Mouse (Mus musculus): ENCODE measurements around the gene Cnmd. TPM values are rescaled to one million over a fixed set of nuclear protein-coding genes. Genes with fewer than 3 reads are reported as not detected.

Cnmd gene
- polyA plus RNA-seq, 1 experiment from 2014 or later = 1.2 TPM

DNA sequence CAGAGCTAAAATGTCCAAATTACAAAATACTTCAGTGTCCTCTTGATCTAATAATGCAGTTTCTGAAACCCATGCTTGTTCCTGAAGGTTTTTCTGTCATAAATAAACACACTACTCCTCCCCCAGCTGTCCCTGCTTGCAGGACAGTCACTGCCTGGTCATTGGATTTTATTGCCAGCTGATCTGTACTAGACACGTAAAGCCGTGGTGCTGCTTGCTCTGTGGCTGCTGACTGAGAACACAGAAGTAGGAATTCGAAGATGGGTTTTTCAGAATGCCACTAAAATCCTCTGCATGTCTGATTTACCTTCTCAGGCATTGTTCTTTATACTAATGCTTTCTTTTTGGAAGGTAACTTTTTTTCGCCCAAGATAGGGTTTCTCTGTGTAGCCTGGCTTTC, 25.2 kb downstream of the Cnmd start:
- H3K4me1 ChIP-seq (replicated peaks) = no peaks in the 10 kb centered on the region
- H3K4me2 ChIP-seq (replicated peaks) = no peak overlapping the region
- H3K4me3 ChIP-seq (replicated peaks) = no peak overlapping the region
- 80% methylated on average over 4 of the region's 4 CpGs for WGBS
- H3K27ac ChIP-seq = no peak overlapping the region
- no peak overlapping the region for H3K9ac ChIP-seq (replicated peaks)
- no peaks in the 10 kb centered on the region for H3K27me3 ChIP-seq
- no peaks in the 10 kb centered on the region for H3K9me3 ChIP-seq
- H3K36me3 ChIP-seq = peaks cover 9% of the 10 kb centered on the region
- ATAC-seq = no peak

- Histone ChIP-seq H3K9me3 (no peaks in the 10 kb centered on the region), H3K27me3 (no peaks in the 10 kb centered on the region), H3K9ac (replicated peaks) (no peak overlapping the region), H3K4me2 (replicated peaks) (no peak overlapping the region), H3K36me3 (peaks cover 29% of the 10 kb centered on the region), H3K27ac (no peak overlapping the region), H3K4me3 (replicated peaks) (no peak overlapping the region), H3K4me1 (replicated peaks) (no peaks in the 10 kb centered on the region)
- no peak for ATAC-seq
- WGBS = 92% methylated on average over 2 of the region's 2 CpGs
Measured at GRCm38 (mm10) chr14:79633196-79633595, 28.8 kb downstream of the Cnmd start.

GRCm38 (mm10) chr14:79632330-79632729, 29.6 kb downstream of the Cnmd start:
- no peak overlapping the region for H3K4me3 ChIP-seq (replicated peaks)
- no peak overlapping the region for H3K9ac ChIP-seq (replicated peaks)
- H3K9me3 ChIP-seq = no peaks in the 10 kb centered on the region
- H3K4me1 ChIP-seq (replicated peaks) = no peaks in the 10 kb centered on the region
- 93% methylated on average over 6 of the region's 6 CpGs for WGBS
- no peaks in the 10 kb centered on the region for H3K27me3 ChIP-seq
- H3K27ac ChIP-seq = no peak overlapping the region
- ATAC-seq = no peak
- H3K36me3 ChIP-seq = peaks cover 36% of the 10 kb centered on the region
- H3K4me2 ChIP-seq (replicated peaks) = no peak overlapping the region

GRCm38 (mm10) chr14:79621143-79621542, 40.8 kb downstream of the Cnmd start:
- 73% methylated on average over 3 of the region's 3 CpGs for WGBS
- Histone ChIP-seq H3K27me3 (no peaks in the 10 kb centered on the region), H3K36me3 (peaks cover 55% of the 10 kb centered on the region)

DNA sequence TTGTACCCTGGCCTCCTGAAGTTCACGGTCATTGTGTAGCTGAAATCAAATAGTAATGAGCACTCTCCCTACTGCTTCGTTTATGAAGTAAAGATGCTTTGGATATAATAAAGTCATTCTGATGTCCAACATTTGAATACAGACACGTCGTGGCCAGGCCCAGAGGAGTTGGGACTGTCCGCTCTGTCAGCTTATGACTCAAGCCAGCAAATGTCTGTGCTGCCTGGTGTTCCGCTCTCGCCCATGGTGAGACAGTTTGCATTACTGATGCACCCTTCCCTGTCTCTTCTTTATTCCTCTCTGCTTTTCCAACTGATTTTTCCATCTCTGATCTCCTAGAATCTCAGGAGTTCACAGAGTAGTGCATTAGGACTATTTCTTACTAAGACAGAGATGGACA, 42.2 kb downstream of the Cnmd start:
- Histone ChIP-seq H3K4me3 (replicated peaks) (no peak overlapping the region), H3K4me2 (replicated peaks) (no peak overlapping the region), H3K9me3 (no peaks in the 10 kb centered on the region), H3K36me3 (peaks cover 48% of the 10 kb centered on the region), H3K4me1 (replicated peaks) (0 out of 2 replicates have a peak, but pooled peaks cover 3% of the 10 kb centered on the region), H3K9ac (replicated peaks) (no peak overlapping the region), H3K27me3 (no peaks in the 10 kb centered on the region), H3K27ac (no peak overlapping the region)
- ATAC-seq = no peak
- WGBS = 89% methylated on average over 7 of the region's 7 CpGs

More at GRCm38 (mm10) chr14:79621143-79621542, 40.8 kb downstream of the Cnmd start:
- H3K4me1 ChIP-seq (replicated peaks) = 0 out of 2 replicates have a peak, but pooled peaks cover 3% of the 10 kb centered on the region
- H3K27ac ChIP-seq = no peak overlapping the region
- H3K9me3 ChIP-seq = no peaks in the 10 kb centered on the region
- H3K9ac ChIP-seq (replicated peaks) = no peak overlapping the region
- peak; percentile 43 for ATAC-seq
- no peak overlapping the region for H3K4me2 ChIP-seq (replicated peaks)
- H3K4me3 ChIP-seq (replicated peaks) = no peak overlapping the region

GRCm38 (mm10) chr14:79617121-79617828, 44.7 kb downstream of the Cnmd start:
- H3K9ac ChIP-seq (replicated peaks) = no peak overlapping the region
- ATAC-seq = peak; percentile 63
- H3K36me3 ChIP-seq = peaks cover 53% of the 10 kb centered on the region
- H3K27ac ChIP-seq = no peak overlapping the region
- H3K27me3 ChIP-seq = no peaks in the 10 kb centered on the region
- no peaks in the 10 kb centered on the region for H3K9me3 ChIP-seq
- no peak overlapping the region for H3K4me3 ChIP-seq (replicated peaks)
- WGBS = 85% methylated on average over 8 of the region's 8 CpGs
- H3K4me2 ChIP-seq (replicated peaks) = no peak overlapping the region
- 0 out of 2 replicates have a peak, but pooled peaks cover 3% of the 10 kb centered on the region for H3K4me1 ChIP-seq (replicated peaks)

GRCm38 (mm10) chr14:79608286-79608685, 53.7 kb downstream of the Cnmd start:
- H3K4me3 ChIP-seq (replicated peaks) = no peak overlapping the region
- H3K9me3 ChIP-seq = no peaks in the 10 kb centered on the region
- H3K4me1 ChIP-seq (replicated peaks) = no peaks in the 10 kb centered on the region
- peaks cover 84% of the 10 kb centered on the region for H3K36me3 ChIP-seq
- H3K4me2 ChIP-seq (replicated peaks) = no peak overlapping the region
- 94% methylated on average over 6 of the region's 6 CpGs for WGBS
- no peak overlapping the region for H3K27ac ChIP-seq
- H3K27me3 ChIP-seq = no peaks in the 10 kb centered on the region
- ATAC-seq = no peak
- no peak overlapping the region for H3K9ac ChIP-seq (replicated peaks)

DNA sequence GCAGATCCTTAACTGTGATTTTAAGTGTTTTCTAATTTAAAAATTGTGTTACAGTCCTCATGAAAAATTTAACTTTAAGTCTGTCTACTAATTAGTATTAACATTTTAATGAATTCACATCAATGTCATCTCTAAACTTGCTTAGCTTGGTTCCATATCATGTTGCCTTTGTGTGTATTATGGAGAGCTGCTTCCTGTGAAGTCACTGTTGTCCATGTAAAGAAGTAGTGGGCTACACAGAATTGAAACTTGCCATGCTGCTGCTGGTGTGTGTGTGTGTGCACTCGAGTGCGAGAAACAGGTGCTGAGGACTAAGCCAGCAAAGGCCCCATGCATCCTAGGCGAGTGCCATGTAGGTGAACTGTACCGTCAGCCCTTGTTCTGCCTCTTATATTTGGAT, 54.6 kb downstream of the Cnmd start:
- Histone ChIP-seq H3K36me3 (peaks cover 82% of the 10 kb centered on the region), H3K4me3 (replicated peaks) (no peak overlapping the region)
- WGBS = 95% methylated on average over 4 of the region's 4 CpGs

GRCm38 (mm10) chr14:79606867-79607266, 55.1 kb downstream of the Cnmd start:
- no peak overlapping the region for H3K9ac ChIP-seq (replicated peaks)
- 95% methylated on average over 3 of the region's 3 CpGs for WGBS
- no peaks in the 10 kb centered on the region for H3K27me3 ChIP-seq
- H3K36me3 ChIP-seq = peaks cover 82% of the 10 kb centered on the region
- H3K9me3 ChIP-seq = no peaks in the 10 kb centered on the region
- H3K4me3 ChIP-seq (replicated peaks) = no peak overlapping the region
- no peaks in the 10 kb centered on the region for H3K4me1 ChIP-seq (replicated peaks)
- ATAC-seq = no peak
- H3K27ac ChIP-seq = no peak overlapping the region
- no peak overlapping the region for H3K4me2 ChIP-seq (replicated peaks)

More for the DNA sequence above, 54.6 kb downstream of the Cnmd start:
- ATAC-seq = no peak
- Histone ChIP-seq H3K27ac (no peak overlapping the region), H3K9ac (replicated peaks) (no peak overlapping the region), H3K27me3 (no peaks in the 10 kb centered on the region), H3K4me2 (replicated peaks) (no peak overlapping the region), H3K9me3 (no peaks in the 10 kb centered on the region), H3K4me1 (replicated peaks) (no peaks in the 10 kb centered on the region)

DNA sequence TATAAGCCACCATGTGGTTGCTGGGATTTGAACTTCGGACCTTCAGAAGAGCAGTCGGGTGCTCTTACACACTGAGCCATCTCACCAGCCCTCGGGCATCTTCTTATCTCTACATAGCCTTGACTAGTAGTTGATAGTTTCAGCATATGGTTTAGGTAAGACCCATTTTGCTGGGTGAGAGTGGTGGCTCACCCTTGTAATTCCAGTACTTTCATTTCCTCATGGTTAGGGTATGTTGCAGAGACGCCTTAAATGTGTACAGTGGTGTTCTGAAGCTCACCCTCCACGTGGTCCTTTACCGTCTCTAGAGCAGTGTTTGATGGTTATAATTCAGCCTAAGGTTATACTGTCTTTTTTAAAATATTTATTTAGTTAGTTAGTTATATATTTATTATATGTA, 55.6 kb downstream of the Cnmd start:
- peaks cover 83% of the 10 kb centered on the region for H3K36me3 ChIP-seq
- H3K9ac ChIP-seq (replicated peaks) = no peak overlapping the region
- H3K4me2 ChIP-seq (replicated peaks) = no peak overlapping the region
- no peak overlapping the region for H3K27ac ChIP-seq
- H3K27me3 ChIP-seq = no peaks in the 10 kb centered on the region
- no peaks in the 10 kb centered on the region for H3K4me1 ChIP-seq (replicated peaks)
- 95% methylated on average over 6 of the region's 6 CpGs for WGBS
- H3K4me3 ChIP-seq (replicated peaks) = no peak overlapping the region
- no peak for ATAC-seq
- no peaks in the 10 kb centered on the region for H3K9me3 ChIP-seq

- H3K9me3 ChIP-seq = no peaks in the 10 kb centered on the region
- H3K27me3 ChIP-seq = no peaks in the 10 kb centered on the region
- H3K4me2 ChIP-seq (replicated peaks) = no peak overlapping the region
- H3K36me3 ChIP-seq = peaks cover 83% of the 10 kb centered on the region
- no peak overlapping the region for H3K27ac ChIP-seq
- ATAC-seq = no peak
- no peaks in the 10 kb centered on the region for H3K4me1 ChIP-seq (replicated peaks)
- no peak overlapping the region for H3K4me3 ChIP-seq (replicated peaks)
- no peak overlapping the region for H3K9ac ChIP-seq (replicated peaks)
- WGBS = 87% methylated on average over 2 of the region's 2 CpGs
Measured at GRCm38 (mm10) chr14:79605881-79606280, 56.1 kb downstream of the Cnmd start.

DNA sequence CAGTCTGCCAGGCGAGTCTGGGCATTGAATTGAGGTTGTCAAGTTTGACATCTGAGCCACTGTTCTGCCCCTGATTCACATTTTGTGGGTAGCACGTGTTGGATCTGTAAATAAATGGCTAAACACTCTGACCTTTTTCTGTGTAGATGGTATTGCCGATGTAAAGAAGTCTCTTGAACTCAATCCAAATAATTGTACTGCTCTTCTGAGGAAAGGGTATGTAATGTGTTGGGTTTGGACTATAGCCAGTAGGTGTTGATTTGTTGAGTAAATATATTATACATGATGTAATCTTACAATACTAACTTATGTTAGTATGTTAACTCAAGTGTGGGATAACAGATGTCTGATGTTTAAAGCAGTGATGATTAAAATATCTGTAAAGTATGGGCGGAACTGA, 65.4 kb downstream of the Cnmd start:
- H3K9ac ChIP-seq (replicated peaks) = no peak overlapping the region
- H3K36me3 ChIP-seq = peaks cover 55% of the 10 kb centered on the region
- no peaks in the 10 kb centered on the region for H3K9me3 ChIP-seq
- no peaks in the 10 kb centered on the region for H3K27me3 ChIP-seq
- no peak overlapping the region for H3K4me2 ChIP-seq (replicated peaks)
- H3K4me1 ChIP-seq (replicated peaks) = no peaks in the 10 kb centered on the region
- no peak overlapping the region for H3K27ac ChIP-seq
- WGBS = 88% methylated on average over 4 of the region's 4 CpGs
- no peak overlapping the region for H3K4me3 ChIP-seq (replicated peaks)
- ATAC-seq = no peak

- WGBS = 80% methylated on average over 5 of the region's 5 CpGs
- no peaks in the 10 kb centered on the region for H3K27me3 ChIP-seq
Measured at GRCm38 (mm10) chr14:79594069-79594468, 67.9 kb downstream of the Cnmd start.

More at GRCm38 (mm10) chr14:79594069-79594468, 67.9 kb downstream of the Cnmd start:
- H3K4me2 ChIP-seq (replicated peaks) = no peak overlapping the region
- ATAC-seq = no peak
- H3K9me3 ChIP-seq = no peaks in the 10 kb centered on the region
- H3K9ac ChIP-seq (replicated peaks) = no peak overlapping the region
- H3K4me1 ChIP-seq (replicated peaks) = peaks cover 11% of the 10 kb centered on the region
- peaks cover 34% of the 10 kb centered on the region for H3K36me3 ChIP-seq
- no peak overlapping the region for H3K4me3 ChIP-seq (replicated peaks)
- H3K27ac ChIP-seq = no peak overlapping the region

Data from midbrain, embryonic 13.5 days (tissue).